Mouse (Mus musculus): ENCODE measurements around the gene Gm7694.

Gene Gm7694

GRCm38 (mm10) chr1:170292239-170292951 is 13.7 kb downstream of the Gm7694 start:
- DNase-seq (ENCODE audit: extremely low spot score, low read depth, low spot score): peak; percentile 35

GRCm38 (mm10) chr1:170282415-170283129 is 23.6 kb downstream of the Gm7694 start:
- no peak for DNase-seq (ENCODE audit: extremely low spot score, low read depth, low spot score)

DNA sequence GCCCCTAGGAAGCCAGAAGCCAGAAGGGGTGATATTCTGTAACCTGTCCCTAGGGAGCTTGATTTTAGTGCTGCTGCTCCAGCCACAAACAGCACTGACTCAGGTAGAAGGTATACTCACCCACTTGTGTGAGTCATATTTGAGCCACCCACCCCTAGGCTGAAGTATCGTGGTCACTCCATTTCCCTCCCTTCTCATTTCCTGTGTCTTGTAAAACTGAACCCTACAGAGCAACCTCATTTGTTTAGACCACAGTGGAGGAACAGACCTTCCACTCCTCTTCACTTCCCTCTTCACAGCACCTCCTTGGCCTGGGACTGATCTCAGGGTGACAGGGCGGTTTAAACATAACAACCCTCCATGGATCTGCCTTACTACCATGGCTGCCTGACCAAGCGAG is 29.1 kb downstream of the Gm7694 start, which contains the start of gene Sh2d1b1:
Gene Sh2d1b1 (plus strand): TSS at position 305 of the 400 bp plus-strand sequence.
- DNase-seq (ENCODE audit: extremely low spot score, low read depth, low spot score): no peak

DNA sequence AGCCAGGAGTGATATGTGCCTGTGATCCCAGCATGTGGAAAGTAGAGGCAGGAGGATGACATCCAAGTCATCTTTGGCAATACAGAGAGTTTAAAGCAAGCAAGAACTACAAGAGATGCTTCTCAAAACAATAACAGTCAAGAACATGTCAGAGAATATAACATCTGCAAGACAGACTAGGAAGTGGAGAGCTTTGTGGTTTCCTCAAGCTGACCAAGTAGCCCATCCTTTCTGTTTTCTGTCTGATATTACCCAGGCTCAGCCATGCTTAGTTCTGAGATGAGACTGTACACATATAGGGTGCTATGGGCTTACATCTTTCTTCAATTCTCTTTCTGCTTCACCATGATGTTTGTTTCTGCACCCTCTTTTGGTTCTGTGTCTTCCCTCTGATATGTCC is 32.9 kb downstream of the Gm7694 start:
- no peak for DNase-seq (ENCODE audit: extremely low spot score, low read depth, low spot score)

DNA sequence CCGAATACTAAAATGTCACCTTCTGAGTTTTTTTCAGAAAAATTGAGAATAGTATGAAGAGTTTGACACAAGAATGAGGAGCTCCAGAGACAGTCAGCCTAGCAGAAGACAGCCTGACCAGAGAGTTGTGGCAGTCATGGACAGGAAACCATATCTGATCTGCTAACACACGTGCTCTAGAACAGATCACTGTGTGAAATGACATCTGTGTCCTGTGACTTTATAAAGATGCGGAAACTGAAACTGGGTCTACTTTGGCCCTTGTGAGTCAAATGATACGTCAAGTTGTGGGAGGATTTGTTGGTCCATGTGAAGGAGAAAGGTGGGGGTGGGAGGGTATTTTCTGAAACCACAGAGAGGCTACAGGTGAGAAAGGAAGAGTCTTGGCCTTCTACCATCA is 35.4 kb downstream of the Gm7694 start:
- no peak for DNase-seq (ENCODE audit: extremely low spot score, low read depth, low spot score)

DNA sequence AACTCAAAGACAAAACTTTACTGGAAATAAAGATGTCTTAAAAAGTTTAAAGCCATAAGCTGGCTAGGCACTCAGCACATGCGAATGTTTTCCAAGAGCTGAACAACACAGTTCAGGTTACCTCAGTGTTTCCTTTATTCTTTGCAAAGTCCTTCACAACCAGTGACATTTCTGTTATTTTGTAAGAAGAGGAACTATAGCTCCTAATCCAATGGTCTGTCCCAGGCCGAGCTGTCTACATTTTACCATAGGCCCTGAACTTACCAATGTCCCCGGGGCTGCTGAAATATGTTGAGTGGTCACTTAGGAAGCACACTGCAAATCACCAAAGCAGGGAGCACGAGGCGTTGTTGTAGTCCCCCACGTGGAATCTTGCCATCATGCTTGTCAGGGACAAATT is 35.9 kb downstream of the Gm7694 start:
- no peak for DNase-seq (ENCODE audit: extremely low spot score, low read depth, low spot score)

DNA sequence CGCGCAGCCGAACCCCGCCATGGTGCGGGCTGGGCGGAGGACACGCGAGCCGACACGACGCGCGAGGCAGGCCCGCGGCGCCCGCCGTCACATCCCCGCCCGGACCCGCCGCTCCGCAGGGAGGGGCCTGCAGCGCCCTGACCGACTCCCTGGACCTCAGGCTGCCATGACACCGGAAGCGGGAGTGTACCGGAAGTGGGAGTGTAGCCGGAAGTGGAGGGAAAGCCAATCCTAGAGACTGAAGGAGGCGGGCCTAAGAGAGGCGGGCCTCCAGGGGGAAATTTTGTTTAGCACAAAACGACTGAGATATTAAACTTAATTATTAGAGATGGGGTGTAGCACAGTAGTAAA is 50.6 kb downstream of the Gm7694 start:
- peak; percentile 14 for DNase-seq (ENCODE audit: extremely low spot score, low read depth, low spot score)

DNA sequence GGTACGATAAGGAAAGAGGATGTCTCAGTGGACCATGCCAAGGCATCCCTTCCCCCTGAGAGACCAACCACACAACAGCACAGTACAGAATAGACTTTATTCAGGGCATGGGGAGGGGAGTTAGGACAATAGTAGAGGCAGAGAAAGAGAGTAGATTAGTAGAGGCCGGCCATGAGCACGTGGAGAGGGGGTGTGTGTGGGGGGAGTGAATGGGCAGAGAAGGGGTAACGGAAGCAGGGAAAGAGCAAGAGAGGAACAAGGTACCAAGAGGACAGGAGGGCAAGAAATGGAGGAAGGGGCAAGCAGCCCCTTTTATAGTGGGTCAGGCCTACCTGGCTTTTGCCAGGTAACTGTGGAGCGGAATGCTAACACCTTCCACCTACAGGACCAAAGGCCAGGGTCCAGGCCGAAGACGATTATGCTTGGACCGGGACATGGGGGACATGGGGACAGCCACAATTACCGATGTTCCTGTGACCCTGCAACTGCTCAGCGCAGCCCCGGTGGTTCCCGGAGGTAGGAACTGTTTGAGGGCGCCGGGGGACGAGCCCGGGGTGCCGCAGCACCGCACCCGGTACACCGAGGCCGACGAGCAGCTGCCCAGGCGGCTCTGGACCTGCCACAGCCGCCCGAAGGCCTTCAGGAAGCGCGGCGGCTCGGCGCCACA is 51.1 kb downstream of the Gm7694 start:
- DNase-seq (ENCODE audit: extremely low spot score, low read depth, low spot score): no peak

Measured in hindlimb bud, embryonic 11.5 days (tissue).